Mouse (Mus musculus): ENCODE data around the gene L3mbtl2. TPM values are rescaled to one million over a fixed set of nuclear protein-coding genes. Genes with fewer than 3 reads are reported as not detected.
A peak's percentile ranks its signal among the peaks of the same experiment; 100 is the strongest.

The L3mbtl2 gene
- polyA plus RNA-seq, 2 experiments: 10.4 to 10.7 TPM

DNA sequence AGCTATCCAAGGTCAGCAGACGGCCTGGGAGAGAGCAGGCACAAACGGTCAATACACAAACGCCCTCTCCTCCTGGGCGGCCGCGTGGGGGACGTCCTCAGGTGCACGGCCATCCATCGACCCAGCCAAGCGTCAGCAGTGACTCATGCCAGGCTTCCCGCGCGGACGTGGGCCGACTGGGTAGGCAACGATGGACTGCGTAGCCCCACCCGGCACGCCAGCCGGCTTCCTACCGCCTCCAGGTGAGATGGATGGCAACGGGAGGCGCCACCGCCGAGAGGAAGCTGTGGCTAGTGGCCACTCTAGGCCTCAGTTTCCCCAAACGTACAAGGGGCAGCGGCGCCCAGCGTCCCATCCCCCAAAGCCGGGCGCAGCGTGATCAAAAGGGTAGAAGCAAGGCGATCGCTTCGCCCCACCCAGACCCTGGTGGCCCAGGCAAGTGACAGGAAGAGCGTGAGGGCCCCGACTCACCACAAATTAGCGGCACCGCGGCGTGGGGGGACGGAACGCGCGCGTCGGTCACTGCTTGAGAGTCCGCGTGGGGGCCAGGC, 65.6 kb downstream of the L3mbtl2 start:
- Histone ChIP-seq H3K4me3 (ENCODE audit: insufficient read depth in 1 of 2, low read depth in 2 of 2, low read length in 2 of 2) (peak overlapping the region; percentile 84 to 99), H3K9ac (replicated peaks) (peak overlapping the region; percentile 97), H3K9me3 (ENCODE audit: control insufficient read depth, low read length) (no peaks in the 10 kb centered on the region), H3K4me2 (ENCODE audit: low read depth) (peak overlapping the region; percentile 99), H3K4me1 (replicated peaks; ENCODE audit: control insufficient read depth in 2 of 2, insufficient read depth in 2 of 2, low read length in 1 of 2) (peaks cover 12% of the 10 kb centered on the region in 2 experiments), H3K36me3 (replicated peaks; ENCODE audit: control insufficient read depth, insufficient read depth, low read depth) (peaks cover 15% of the 10 kb centered on the region), H3K27ac (peak overlapping the region; percentile 84), H3K27me3 (ENCODE audit: control insufficient read depth, insufficient read depth, low read length) (no peaks in the 10 kb centered on the region)
- peak; percentile 62 for ATAC-seq (ENCODE audit: insufficient read depth)
- no peak for TF ChIP-seq EP300 (IDR thresholded peaks at IDR 0.05; ENCODE audit: low read depth)
- WGBS (ENCODE audit: insufficient replicate concordance): under 1% methylated on average over 49 of the region's 49 CpGs
- peak in 2 of 3 experiments; percentile 29 to 46 for DNase-seq (ENCODE audit: low read depth in 3 of 3, low spot score in 3 of 3)

DNA sequence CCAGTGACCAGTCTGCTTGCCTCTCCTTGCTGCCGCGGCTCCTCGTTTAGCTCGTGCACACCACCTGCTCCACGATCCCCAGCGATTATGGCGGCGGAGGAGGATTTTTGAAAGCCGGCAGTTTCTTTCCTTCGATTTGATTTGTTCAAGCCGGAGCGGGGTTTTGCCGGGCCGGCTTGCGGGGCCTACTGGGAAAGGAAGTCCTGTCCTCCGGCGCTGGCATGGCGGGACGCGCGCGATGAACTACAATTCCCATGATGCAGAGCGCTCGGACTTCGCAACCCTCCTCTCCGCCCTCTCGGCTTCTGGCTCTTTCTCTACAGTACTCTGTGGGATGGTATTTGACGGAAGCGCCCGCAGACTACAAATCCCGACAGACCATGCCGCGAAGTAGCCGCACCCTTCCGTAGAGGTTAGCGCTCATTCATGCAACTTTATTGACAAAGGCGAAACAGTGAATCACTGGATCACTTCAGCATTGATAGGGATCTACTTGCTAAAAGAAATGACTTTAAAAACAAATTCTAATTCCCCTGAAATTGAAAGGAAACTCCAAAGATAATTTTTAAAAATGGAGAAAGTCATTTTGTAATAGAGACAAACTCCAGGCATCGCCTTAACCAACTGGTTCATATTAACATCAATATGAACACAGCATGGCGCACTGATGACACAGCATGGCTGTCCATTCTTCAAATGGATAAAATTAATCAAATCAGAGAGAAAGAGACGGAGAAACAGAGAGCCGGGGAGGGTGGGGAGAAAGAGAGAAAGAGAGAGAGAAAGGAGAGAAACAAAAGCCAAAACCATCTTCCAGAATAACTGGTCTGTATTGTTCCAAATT, 66.3 kb downstream of the L3mbtl2 start:
- peak overlapping the region; percentile 97 for H3K9ac ChIP-seq (replicated peaks)
- peak overlapping the region; percentile 84 for H3K27ac ChIP-seq
- TF ChIP-seq EP300 (IDR thresholded peaks at IDR 0.05; ENCODE audit: low read depth) (peak; percentile 37; the same call in 1 of the 2 replicates), CTCF (IDR thresholded peaks at IDR 0.05; ENCODE audit: low read depth) (no peak)
- H3K27me3 ChIP-seq (ENCODE audit: control insufficient read depth, insufficient read depth, low read length): no peaks in the 10 kb centered on the region
- ATAC-seq (ENCODE audit: insufficient read depth): peak; percentile 96
- peaks cover 12% of the 10 kb centered on the region in 2 experiments for H3K4me1 ChIP-seq (replicated peaks; ENCODE audit: control insufficient read depth in 2 of 2, insufficient read depth in 2 of 2, low read length in 1 of 2)
- peaks cover 11% of the 10 kb centered on the region for H3K36me3 ChIP-seq (replicated peaks; ENCODE audit: control insufficient read depth, insufficient read depth, low read depth)
- H3K9me3 ChIP-seq (ENCODE audit: control insufficient read depth, low read length): no peaks in the 10 kb centered on the region
- DNase-seq (ENCODE audit: low read depth in 3 of 3, low spot score in 3 of 3): peak; percentile 98
- H3K4me2 ChIP-seq (ENCODE audit: low read depth): peak overlapping the region; percentile 99
- H3K4me3 ChIP-seq (ENCODE audit: insufficient read depth in 1 of 2, low read depth in 2 of 2, low read length in 2 of 2): peak overlapping the region; percentile 84 to 99
- WGBS (ENCODE audit: insufficient replicate concordance): 5% methylated on average over 41 of the region's 41 CpGs

DNA sequence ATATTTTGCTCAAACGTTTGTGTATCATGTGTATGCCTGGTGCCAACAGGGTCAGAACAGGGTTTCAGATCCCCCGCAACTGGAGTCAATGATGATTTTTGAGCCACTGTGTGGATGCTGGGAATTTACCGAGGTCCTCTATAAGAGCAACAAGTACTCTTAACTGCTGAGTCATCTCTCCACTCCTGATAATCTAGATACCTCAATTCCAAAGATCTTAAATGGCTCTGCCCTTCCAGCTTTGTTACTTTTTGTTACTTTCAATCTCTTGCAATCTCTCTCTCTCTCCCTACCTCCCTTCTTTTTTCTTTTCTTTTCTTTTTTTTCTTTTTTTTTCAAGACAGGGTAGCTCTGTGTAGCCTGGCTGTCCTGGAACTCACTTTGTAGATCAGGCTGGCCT, 71.4 kb downstream of the L3mbtl2 start:
- TF ChIP-seq EP300 (IDR thresholded peaks at IDR 0.05; ENCODE audit: low read depth) (no peak), CTCF (IDR thresholded peaks at IDR 0.05; ENCODE audit: low read depth) (no peak)
- 36% methylated on average over 3 of the region's 3 CpGs for WGBS (ENCODE audit: insufficient replicate concordance)
- no peak for ATAC-seq (ENCODE audit: insufficient read depth)

More for the DNA sequence above, 71.4 kb downstream of the L3mbtl2 start:
- Histone ChIP-seq H3K4me3 (ENCODE audit: insufficient read depth in 1 of 2, low read depth in 2 of 2, low read length in 2 of 2) (no peak overlapping the region), H3K27me3 (ENCODE audit: control insufficient read depth, insufficient read depth, low read length) (no peaks in the 10 kb centered on the region), H3K9ac (replicated peaks) (no peak overlapping the region), H3K4me1 (replicated peaks; ENCODE audit: control insufficient read depth in 2 of 2, insufficient read depth in 2 of 2, low read length in 1 of 2) (peaks cover 0 to 1% of the 10 kb centered on the region in 2 experiments; a peak in 2 of 4 replicates), H3K36me3 (replicated peaks; ENCODE audit: control insufficient read depth, insufficient read depth, low read depth) (no peaks in the 10 kb centered on the region), H3K9me3 (ENCODE audit: control insufficient read depth, low read length) (no peaks in the 10 kb centered on the region), H3K4me2 (ENCODE audit: low read depth) (no peak overlapping the region), H3K27ac (no peak overlapping the region)
- DNase-seq (ENCODE audit: low read depth in 3 of 3, low spot score in 3 of 3): no peak

Other genes starting within 250 kb of the L3mbtl2 start
- 44.1 and 81.7 TPM in 2 replicates for gene Rbx1, start 197.6 kb upstream of the L3mbtl2 start, polyA plus RNA-seq (2012; rRNA removed)
- gene Rbx1, start 197.6 kb upstream of the L3mbtl2 start, polyA plus RNA-seq (2014; fragmentation: Nextera tagmentation; extraction: Ambion mirVana): 293 and 298 TPM in 2 replicates
- 11.0 and 13.4 TPM in 2 replicates for gene Ep300, start 78.5 kb upstream of the L3mbtl2 start, polyA plus RNA-seq (2012; rRNA removed)
- 6.1 and 7.5 TPM in 2 replicates for gene Ep300, start 78.5 kb upstream of the L3mbtl2 start, polyA plus RNA-seq (2014; fragmentation: Nextera tagmentation; extraction: Ambion mirVana)
- gene Chadl, start 33.4 kb downstream of the L3mbtl2 start, polyA plus RNA-seq (2012; rRNA removed): 0.20 and 0.28 TPM in 2 replicates
- 0.25 and 0.33 TPM in 2 replicates for gene Chadl, start 33.4 kb downstream of the L3mbtl2 start, polyA plus RNA-seq (2014; fragmentation: Nextera tagmentation; extraction: Ambion mirVana)
- 5.2 and 5.7 TPM in 2 replicates for gene Zc3h7b, start 81.2 kb downstream of the L3mbtl2 start, polyA plus RNA-seq (2012; rRNA removed)
- gene Zc3h7b, start 81.2 kb downstream of the L3mbtl2 start, polyA plus RNA-seq (2014; fragmentation: Nextera tagmentation; extraction: Ambion mirVana): 4.0 and 5.3 TPM in 2 replicates
- gene Rangap1, start 81.6 kb downstream of the L3mbtl2 start, polyA plus RNA-seq (2012; rRNA removed): 41.5 and 50.6 TPM in 2 replicates
- gene Rangap1, start 81.6 kb downstream of the L3mbtl2 start, polyA plus RNA-seq (2014; fragmentation: Nextera tagmentation; extraction: Ambion mirVana): 57.1 and 61.0 TPM in 2 replicates
- 4.4 and 5.1 TPM in 2 replicates for gene Tef, start 138.5 kb downstream of the L3mbtl2 start, polyA plus RNA-seq (2012; rRNA removed)
- 2.7 and 5.0 TPM in 2 replicates for gene Tef, start 138.5 kb downstream of the L3mbtl2 start, polyA plus RNA-seq (2014; fragmentation: Nextera tagmentation; extraction: Ambion mirVana)
- gene Tob2, start 194.9 kb downstream of the L3mbtl2 start, polyA plus RNA-seq (2012; rRNA removed): 4.9 and 5.1 TPM in 2 replicates
- gene Tob2, start 194.9 kb downstream of the L3mbtl2 start, polyA plus RNA-seq (2014; fragmentation: Nextera tagmentation; extraction: Ambion mirVana): 5.6 and 7.2 TPM in 2 replicates
- 42.3 and 72.6 TPM in 2 replicates for gene Phf5a, start 208.0 kb downstream of the L3mbtl2 start, polyA plus RNA-seq (2012; rRNA removed)
- gene Phf5a, start 208.0 kb downstream of the L3mbtl2 start, polyA plus RNA-seq (2014; fragmentation: Nextera tagmentation; extraction: Ambion mirVana): 120 and 130 TPM in 2 replicates
- gene Aco2, start 208.4 kb downstream of the L3mbtl2 start, polyA plus RNA-seq (2012; rRNA removed): 74.9 and 85.0 TPM in 2 replicates
- gene Aco2, start 208.4 kb downstream of the L3mbtl2 start, polyA plus RNA-seq (2014; fragmentation: Nextera tagmentation; extraction: Ambion mirVana): 72.1 and 80.6 TPM in 2 replicates